Mouse (Mus musculus): ENCODE measurements around the gene Ndufa11.

DNA sequence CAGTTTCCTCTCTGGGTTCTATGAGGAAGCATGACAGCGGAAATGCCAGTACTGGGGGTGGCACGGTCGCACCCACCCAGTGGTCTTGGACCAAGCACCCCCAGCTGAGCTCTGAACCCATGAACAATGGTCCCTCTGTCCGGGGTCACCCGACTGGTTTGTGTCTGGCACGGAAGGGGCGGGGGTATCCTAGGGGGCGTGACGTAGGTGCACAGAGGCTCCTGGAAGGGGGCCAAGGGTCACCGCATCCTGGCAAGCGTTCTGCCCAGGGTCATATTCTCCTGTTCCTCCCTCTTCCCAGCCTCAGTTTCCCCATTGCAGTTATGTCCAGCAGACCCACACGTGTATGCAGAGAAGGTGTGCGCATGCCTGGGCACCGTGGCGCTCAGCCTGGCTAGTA is 35.9 kb downstream of the Ndufa11 start:
- TF ChIP-seq CTCF (IDR thresholded peaks at IDR 0.05; ENCODE audit: low read depth), result no peak
- no peak for TF ChIP-seq EP300 (IDR thresholded peaks at IDR 0.05; ENCODE audit: low read depth)
